In the genomic region with DNA sequence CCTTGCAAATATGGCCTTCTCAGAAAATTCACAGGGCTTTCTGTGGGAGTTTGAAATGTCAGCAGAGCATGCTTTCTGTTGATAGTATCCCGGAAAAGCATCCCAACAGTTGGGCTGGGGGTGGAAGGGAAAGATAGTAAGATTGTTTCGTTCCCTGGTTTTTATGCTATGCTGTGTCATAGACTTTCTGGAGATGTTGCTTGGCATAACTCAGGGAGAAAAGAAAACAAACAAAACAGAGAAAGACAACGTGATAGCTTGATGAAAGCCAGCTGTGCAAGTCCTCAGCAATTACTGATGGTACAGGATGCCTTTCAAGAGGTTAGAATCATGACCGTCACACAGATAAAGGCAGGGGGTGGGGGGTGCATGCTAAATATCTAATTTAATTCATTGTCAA, we compare ENCODE assay signal across 15 mouse cellular contexts.
DNase-seq lines count a peak whose midpoint lies in the region; ATAC-seq and TF ChIP-seq lines count a peak whose summit lies in the region.
"Had no signal": no experiment of that assay in that cellular context is flagged by ENCODE, and none has a peak within 500 bp of the region (broad histone marks: within the 10 kb centered on the region; RNA-seq: fewer than 3 reads in every experiment).

No protein-coding gene starts in this region.

- H3K9ac ChIP-seq in lung, postnatal 0 days (replicated peaks; ENCODE audit: low read depth) = no peak overlapping the region
- H3K9ac ChIP-seq in hindbrain, embryonic 16.5 days (ENCODE audit: low read depth, low read length) = no peak overlapping the region
- no peak overlapping the region for H3K9ac ChIP-seq in midbrain, embryonic 14.5 days (replicated peaks; ENCODE audit: low read length)
- H3K9ac ChIP-seq: forebrain, embryonic 15.5 days; liver, postnatal 0 days; neural tube, embryonic 15.5 days had no signal

- DNase-seq in frontal cortex, adult 2 months (ENCODE audit: extremely low spot score in 1 of 2, low spot score in 1 of 2) = peak; percentile 40 to 62
- no peak for DNase-seq in frontal cortex, postnatal 10 days (ENCODE audit: low spot score in 2 of 2)
- peak; percentile 46 to 84 for DNase-seq in layer of hippocampus, adult 18-20 months (ENCODE audit: low spot score in 2 of 2)
- no peak for DNase-seq in layer of hippocampus, postnatal 10 days (ENCODE audit: low spot score in 2 of 2)
- DNase-seq in layer of hippocampus, adult 2 months (ENCODE audit: low spot score in 2 of 2) = peak; percentile 43 to 68
- DNase-seq in lung, postnatal 0 days (ENCODE audit: low spot score) = peak; percentile 74
- no peak for DNase-seq in midbrain, embryonic 14.5 days
- DNase-seq: cerebellum, postnatal 10 days; gastrocnemius, postnatal 36 days; liver, postnatal 0 days had no signal

- no peaks in the 10 kb centered on the region for H3K27me3 ChIP-seq in lung, postnatal 0 days (replicated peaks; ENCODE audit: insufficient read depth, low read length)
- H3K27me3 ChIP-seq in hindbrain, embryonic 16.5 days (replicated peaks; ENCODE audit: control insufficient read depth, insufficient read depth, low read length) = no peaks in the 10 kb centered on the region
- H3K27me3 ChIP-seq in midbrain, embryonic 14.5 days (ENCODE audit: control insufficient read depth, insufficient read depth, low read length) = no peaks in the 10 kb centered on the region
- H3K27me3 ChIP-seq: forebrain, embryonic 15.5 days; neural tube, embryonic 15.5 days had no signal

- 0 out of 2 replicates have a peak, but pooled peaks have one; percentile 19 for TF ChIP-seq EP300 in lung, postnatal 0 days (IDR thresholded peaks at IDR 0.05)

- no peaks in the 10 kb centered on the region for H3K4me1 ChIP-seq in lung, postnatal 0 days (ENCODE audit: insufficient read depth, low read depth, low read length)
- H3K4me1 ChIP-seq in hindbrain, embryonic 16.5 days (ENCODE audit: control insufficient read depth, insufficient read depth, low read depth, low read length) = no peaks in the 10 kb centered on the region
- no peaks in the 10 kb centered on the region for H3K4me1 ChIP-seq in midbrain, embryonic 14.5 days (ENCODE audit: control insufficient read depth, insufficient read depth, low read length)
- H3K4me1 ChIP-seq: embryonic facial prominence, embryonic 10.5 days; forebrain, embryonic 15.5 days; neural tube, embryonic 15.5 days had no signal

- peak overlapping the region; percentile 28; the same call in 1 of the 2 replicates for H3K27ac ChIP-seq in layer of hippocampus, adult 2 months
- H3K27ac ChIP-seq in lung, postnatal 0 days (ENCODE audit: low read length) = no peak overlapping the region
- H3K27ac ChIP-seq in hindbrain, embryonic 16.5 days (ENCODE audit: low read depth, low read length) = no peak overlapping the region
- no peak overlapping the region for H3K27ac ChIP-seq in midbrain, embryonic 14.5 days (replicated peaks; ENCODE audit: low read depth, low read length)
- H3K27ac ChIP-seq: embryonic facial prominence, embryonic 10.5 days; forebrain, embryonic 15.5 days; neural tube, embryonic 15.5 days had no signal

- no peak for TF ChIP-seq CTCF in layer of hippocampus, adult 2 months (conservative IDR thresholded peaks at IDR 0.05)
- TF ChIP-seq CTCF in lung, postnatal 0 days (IDR thresholded peaks at IDR 0.05) = no peak

- 40% methylated on average over 4 of the region's 4 CpGs for WGBS in lung, postnatal 0 days
- 71% methylated on average over 4 of the region's 4 CpGs for WGBS in hindbrain, embryonic 16.5 days
- 77% methylated on average over 4 of the region's 4 CpGs for WGBS in midbrain, embryonic 14.5 days

- no peaks in the 10 kb centered on the region for H3K36me3 ChIP-seq in lung, postnatal 0 days (ENCODE audit: insufficient read depth, low read length)
- H3K36me3 ChIP-seq in hindbrain, embryonic 16.5 days (ENCODE audit: control insufficient read depth, insufficient read depth, low read length) = no peaks in the 10 kb centered on the region
- no peaks in the 10 kb centered on the region for H3K36me3 ChIP-seq in midbrain, embryonic 14.5 days (ENCODE audit: control insufficient read depth, insufficient read depth, low read length)
- H3K36me3 ChIP-seq: embryonic facial prominence, embryonic 10.5 days; forebrain, embryonic 15.5 days; neural tube, embryonic 15.5 days had no signal

- no peaks in the 10 kb centered on the region for H3K9me3 ChIP-seq in lung, postnatal 0 days (ENCODE audit: low read length)
- no peaks in the 10 kb centered on the region for H3K9me3 ChIP-seq in hindbrain, embryonic 16.5 days (ENCODE audit: control insufficient read depth, low read length)
- H3K9me3 ChIP-seq in midbrain, embryonic 14.5 days (ENCODE audit: control insufficient read depth, low read length) = no peaks in the 10 kb centered on the region
- H3K9me3 ChIP-seq: embryonic facial prominence, embryonic 10.5 days; forebrain, embryonic 15.5 days; neural tube, embryonic 15.5 days had no signal

- ATAC-seq in lung, postnatal 0 days = peak; percentile 52
- ATAC-seq in hindbrain, embryonic 16.5 days = no peak
- no peak for ATAC-seq in midbrain, embryonic 14.5 days (ENCODE audit: low FRiP score, low TSS enrichment)
- ATAC-seq: forebrain, embryonic 15.5 days; liver, postnatal 0 days had no signal

- H3K4me2 ChIP-seq in lung, postnatal 0 days (replicated peaks; ENCODE audit: low read depth, low read length) = no peak overlapping the region
- H3K4me2 ChIP-seq in hindbrain, embryonic 16.5 days (ENCODE audit: low read length) = no peak overlapping the region
- H3K4me2 ChIP-seq in midbrain, embryonic 14.5 days (ENCODE audit: low read length) = no peak overlapping the region
- H3K4me2 ChIP-seq: forebrain, embryonic 15.5 days; neural tube, embryonic 15.5 days had no signal

- H3K4me3 ChIP-seq in layer of hippocampus, adult 2 months = no peak overlapping the region
- no peak overlapping the region for H3K4me3 ChIP-seq in lung, postnatal 0 days (ENCODE audit: low read depth, low read length)
- no peak overlapping the region for H3K4me3 ChIP-seq in hindbrain, embryonic 16.5 days (ENCODE audit: low read length)
- H3K4me3 ChIP-seq in midbrain, embryonic 14.5 days (replicated peaks; ENCODE audit: low read depth, low read length) = no peak overlapping the region
- H3K4me3 ChIP-seq: embryonic facial prominence, embryonic 10.5 days; erythroblast, embryonic 14.5 days; forebrain, embryonic 15.5 days; neural tube, embryonic 15.5 days had no signal

Comparison
In these comparisons a context has a peak if more than half of its experiments do, and no peak if none do; other contexts are left out.
1. DNase-seq: peak in frontal cortex, adult 2 months (2 of 2), layer of hippocampus, adult 18-20 months (2 of 2), layer of hippocampus, adult 2 months (2 of 2) and lung, postnatal 0 days (single experiment); none in frontal cortex, postnatal 10 days (0 of 2), layer of hippocampus, postnatal 10 days (0 of 2) and midbrain, embryonic 14.5 days (single experiment).